Mouse (Mus musculus): ENCODE data around the gene Atf6b. TPM values are rescaled to one million over a fixed set of nuclear protein-coding genes. Genes with fewer than 3 reads are reported as not detected.

Atf6b gene
- total RNA-seq, 1 experiment from 2014 or later = 25.1 TPM

GRCm38 (mm10) chr17:34626062-34626772, 20.7 kb upstream of the Atf6b start:
- no peak for ATAC-seq (replicated peaks; ENCODE audit: low read depth, poor library complexity, severe bottlenecking)

- peak; percentile 37 for ATAC-seq (replicated peaks; ENCODE audit: low read depth, poor library complexity, severe bottlenecking)
Observed at GRCm38 (mm10) chr17:34626773-34627092, 20.2 kb upstream of the Atf6b start.

- peak; percentile 63 for ATAC-seq (replicated peaks; ENCODE audit: low read depth, poor library complexity, severe bottlenecking)
Observed at GRCm38 (mm10) chr17:34627093-34627942, 19.6 kb upstream of the Atf6b start.

GRCm38 (mm10) chr17:34627943-34628643, 18.9 kb upstream of the Atf6b start, which contains the start of gene Ppt2:
Gene Ppt2 (minus strand): TSS chr17:34628510.
- ATAC-seq (replicated peaks; ENCODE audit: low read depth, poor library complexity, severe bottlenecking) = no peak

- ATAC-seq (replicated peaks; ENCODE audit: low read depth, poor library complexity, severe bottlenecking) = no peak
Observed at GRCm38 (mm10) chr17:34628644-34628967, 18.3 kb upstream of the Atf6b start.

- no peak for ATAC-seq (replicated peaks; ENCODE audit: low read depth, poor library complexity, severe bottlenecking)
Observed at GRCm38 (mm10) chr17:34629221-34629751, 17.7 kb upstream of the Atf6b start, which contains the start of gene Prrt1. Gene Prrt1 (plus strand): TSS chr17:34629533.

- ATAC-seq (replicated peaks; ENCODE audit: low read depth, poor library complexity, severe bottlenecking) = no peak
Observed at GRCm38 (mm10) chr17:34629796-34630603, 16.9 kb upstream of the Atf6b start.

GRCm38 (mm10) chr17:34630761-34631301, 16.1 kb upstream of the Atf6b start:
- no peak for ATAC-seq (replicated peaks; ENCODE audit: low read depth, poor library complexity, severe bottlenecking)

GRCm38 (mm10) chr17:34631647-34632046, 15.3 kb upstream of the Atf6b start:
- ATAC-seq (replicated peaks; ENCODE audit: low read depth, poor library complexity, severe bottlenecking) = no peak

GRCm38 (mm10) chr17:34632261-34632691, 14.7 kb upstream of the Atf6b start:
- ATAC-seq (replicated peaks; ENCODE audit: low read depth, poor library complexity, severe bottlenecking) = peak; percentile 86

- no peak for ATAC-seq (replicated peaks; ENCODE audit: low read depth, poor library complexity, severe bottlenecking)
Observed at GRCm38 (mm10) chr17:34635671-34636070, 11.3 kb upstream of the Atf6b start.

GRCm38 (mm10) chr17:34637459-34637858, 9.5 kb upstream of the Atf6b start:
- no peak for ATAC-seq (replicated peaks; ENCODE audit: low read depth, poor library complexity, severe bottlenecking)

- peak; percentile 72 for ATAC-seq (replicated peaks; ENCODE audit: low read depth, poor library complexity, severe bottlenecking)
Observed at GRCm38 (mm10) chr17:34639461-34640255, 7.3 kb upstream of the Atf6b start.

GRCm38 (mm10) chr17:34640778-34641601, 6.0 kb upstream of the Atf6b start:
- no peak for ATAC-seq (replicated peaks; ENCODE audit: low read depth, poor library complexity, severe bottlenecking)

GRCm38 (mm10) chr17:34641945-34642344, 5.0 kb upstream of the Atf6b start:
- ATAC-seq (replicated peaks; ENCODE audit: low read depth, poor library complexity, severe bottlenecking) = no peak

- ATAC-seq (replicated peaks; ENCODE audit: low read depth, poor library complexity, severe bottlenecking) = no peak
Observed at GRCm38 (mm10) chr17:34643379-34643778, 3.6 kb upstream of the Atf6b start.

- ATAC-seq (replicated peaks; ENCODE audit: low read depth, poor library complexity, severe bottlenecking) = no peak
Observed at GRCm38 (mm10) chr17:34643944-34644343, 3.0 kb upstream of the Atf6b start.

GRCm38 (mm10) chr17:34644608-34645007, 2.3 kb upstream of the Atf6b start, which contains the start of gene Fkbpl:
Gene Fkbpl (plus strand): TSS chr17:34644764.
- ATAC-seq (replicated peaks; ENCODE audit: low read depth, poor library complexity, severe bottlenecking) = peak; percentile 77

All from common myeloid progenitor, adult 5-6 weeks (primary cell).